Mouse (Mus musculus): ENCODE measurements around the gene Cryzl2.

GRCm38 (mm10) chr1:157411711-157412380, 46.5 kb upstream of the Cryzl2 start:
- no peak for TF ChIP-seq CHD2 (IDR thresholded peaks at IDR 0.05; ENCODE audit: low read depth, low read length)
- no peak for TF ChIP-seq ZC3H11A (IDR thresholded peaks at IDR 0.05; ENCODE audit: borderline replicate concordance, low read depth, low read length)
- TF ChIP-seq MAFK (IDR thresholded peaks at IDR 0.05; ENCODE audit: insufficient read depth, low read depth, low read length), result no peak

All from ES-E14 (cell line).